Mouse (Mus musculus): ENCODE results near the gene Kifc5b.

DNA sequence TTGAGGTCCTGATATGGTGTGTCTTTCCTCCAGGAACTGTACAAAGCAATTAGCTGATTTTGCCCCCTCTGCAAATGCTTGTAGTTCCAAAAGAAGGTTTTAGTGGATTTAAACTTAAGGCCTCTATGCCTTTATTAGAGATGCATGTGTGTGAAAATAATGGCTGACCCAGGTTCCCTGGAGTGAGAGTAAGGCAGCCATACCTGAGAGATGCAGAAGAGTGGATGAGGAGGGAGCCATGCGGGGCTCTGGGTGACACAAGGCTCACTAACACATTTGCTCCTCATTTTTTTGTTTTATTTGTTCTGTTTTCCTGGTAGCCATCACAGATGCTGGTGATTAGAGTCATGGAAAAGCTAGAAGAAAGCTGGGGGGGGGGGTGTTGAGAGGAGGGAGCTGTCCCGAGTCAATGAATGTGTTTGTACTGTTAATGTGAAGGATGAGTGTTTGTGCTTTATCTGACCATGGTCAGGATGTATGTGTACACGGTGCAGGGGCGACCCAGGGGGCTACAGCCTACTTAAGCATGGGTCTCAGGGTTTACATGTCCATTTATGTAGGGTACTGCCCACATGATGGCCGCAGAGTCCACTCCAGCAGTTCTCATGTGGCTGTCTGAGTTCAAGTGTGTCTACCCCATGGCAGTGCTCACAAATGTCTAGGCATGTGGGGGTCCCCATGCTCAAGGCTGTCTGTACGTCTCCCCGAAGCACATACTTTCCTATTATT lies 33.8 kb downstream of the Kifc5b start:
- TF ChIP-seq CTCF (IDR thresholded peaks at IDR 0.05; ENCODE audit: low read depth): no peak
- TF ChIP-seq EP300 (IDR thresholded peaks at IDR 0.05; ENCODE audit: low read depth): no peak

All from liver, embryonic 14.5 days (tissue).